Mouse (Mus musculus) ovary, postnatal 10 days (tissue): Measurements from ENCODE around the gene Pts.

Experiments
- DNase-seq: peaks from one replicate; pipeline ENCODE4 v3.0.0; 2022; ENCODE audit warnings: low spot score

The Pts gene

DNA sequence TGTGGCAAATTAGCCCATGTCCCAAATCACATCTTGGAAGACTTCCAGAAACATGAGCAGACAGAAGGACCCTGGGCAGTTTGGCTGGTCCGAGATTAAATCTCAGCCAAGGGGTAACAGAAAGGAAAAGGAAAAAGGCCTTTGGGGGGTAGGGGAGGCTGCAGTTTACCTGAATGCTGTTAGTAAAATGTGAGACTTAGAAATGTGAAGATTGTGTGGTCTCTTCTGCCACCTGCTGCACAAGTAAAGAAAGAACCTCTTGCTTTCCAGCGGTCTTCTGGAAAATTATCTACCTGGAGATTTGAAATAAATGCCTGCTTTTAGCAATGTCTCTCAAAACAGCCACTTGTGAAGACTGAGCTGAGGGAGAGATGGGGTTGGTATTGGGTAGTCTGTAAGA is 2.4 kb upstream of the Pts start:
- DNase-seq, result no peak

DNA sequence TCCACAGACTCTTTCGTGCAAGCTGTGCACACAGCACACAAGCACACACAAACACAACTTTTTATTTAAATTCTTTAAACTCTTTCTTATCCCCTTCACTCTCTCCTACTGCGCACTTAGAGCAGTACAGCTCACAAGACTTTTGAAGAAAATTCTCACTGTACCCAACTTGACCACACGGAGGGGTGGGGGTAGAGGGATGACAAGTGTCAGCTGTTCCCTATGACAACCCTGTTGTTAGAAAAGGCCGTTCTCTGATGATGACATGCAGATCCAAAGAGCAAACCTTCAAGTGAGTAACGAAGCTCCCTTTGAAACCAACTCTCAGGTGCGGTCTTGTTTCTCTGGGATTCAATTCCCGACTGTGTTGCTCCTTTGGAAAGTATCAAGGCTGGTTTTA is 664 bp downstream of the Pts start:
- DNase-seq, result no peak

DNA sequence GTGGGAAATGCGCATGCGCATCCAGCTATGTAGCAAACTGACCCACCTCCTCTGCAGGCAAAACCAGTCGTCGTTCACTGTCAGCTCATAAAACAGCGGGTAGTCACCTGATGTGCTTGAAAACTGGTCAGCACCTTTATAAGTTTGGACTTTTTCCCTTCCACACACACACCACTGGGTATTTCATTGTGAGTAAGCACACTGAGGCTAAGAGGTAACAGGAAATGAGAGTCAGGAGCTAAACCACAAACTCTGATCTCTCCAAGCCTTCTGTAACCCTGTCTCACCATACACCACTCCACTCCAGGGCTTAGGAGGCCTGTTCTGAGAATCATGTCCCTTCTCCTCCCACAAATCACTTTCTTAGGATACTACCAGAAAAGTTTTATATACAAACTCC is 2.9 kb downstream of the Pts start:
- DNase-seq, result no peak

DNA sequence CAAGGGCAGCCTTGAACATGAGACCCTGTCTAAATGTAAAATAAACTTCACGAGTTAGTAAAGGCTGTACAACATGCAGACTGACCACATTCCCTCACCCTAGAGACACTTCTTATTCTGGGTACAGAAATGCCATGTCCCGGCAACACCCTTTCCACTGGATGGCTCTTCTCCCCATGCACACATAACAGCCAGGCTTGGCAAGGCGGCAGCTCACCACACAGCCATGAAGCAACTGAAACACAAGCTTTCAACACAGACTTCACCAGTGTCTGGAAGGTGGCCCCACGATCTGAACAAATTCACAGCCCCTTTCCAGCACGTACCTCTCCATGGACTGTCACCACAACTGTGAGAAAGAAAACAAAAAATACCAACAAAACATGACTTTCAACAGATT is 3.6 kb downstream of the Pts start:
- DNase-seq, result no peak

DNA sequence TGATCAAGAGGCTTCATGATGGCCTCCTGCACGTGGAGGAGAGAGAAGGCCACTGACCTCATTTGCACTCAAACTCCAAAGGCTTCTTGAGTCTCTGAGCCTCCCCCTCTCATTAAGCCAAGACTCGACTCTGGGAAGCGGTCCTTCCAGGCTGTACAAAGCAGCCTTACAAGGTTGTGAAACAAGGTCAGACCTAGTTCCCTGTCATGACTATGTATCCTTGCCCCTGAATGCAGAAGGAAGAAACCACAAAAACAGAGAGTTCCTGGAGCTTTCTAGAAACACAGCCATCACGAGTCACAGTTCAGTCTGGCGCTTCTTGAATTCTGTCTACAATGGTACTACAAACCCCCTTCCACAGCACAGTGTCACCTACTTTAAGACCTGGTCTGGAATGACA is 6.0 kb downstream of the Pts start:
- no peak for DNase-seq

DNA sequence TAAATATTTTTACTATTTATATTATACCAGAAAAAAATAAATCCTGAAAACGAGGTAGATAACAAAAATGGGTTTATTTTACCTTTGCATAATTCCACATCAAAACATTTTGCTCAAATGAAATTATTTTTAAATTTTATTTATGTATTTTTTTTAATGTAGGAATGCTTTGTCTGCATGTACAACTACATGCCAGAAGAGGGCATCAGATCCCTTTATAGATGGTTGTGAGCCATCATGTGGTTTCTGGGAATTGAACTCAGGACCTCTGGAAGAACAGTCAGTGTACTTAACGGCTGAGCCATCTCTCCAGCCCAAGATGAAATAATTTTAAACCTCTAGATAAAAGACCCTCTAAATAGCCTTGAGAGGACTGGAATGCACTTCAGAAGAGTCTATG is 7.0 kb downstream of the Pts start:
- DNase-seq, result no peak

DNA sequence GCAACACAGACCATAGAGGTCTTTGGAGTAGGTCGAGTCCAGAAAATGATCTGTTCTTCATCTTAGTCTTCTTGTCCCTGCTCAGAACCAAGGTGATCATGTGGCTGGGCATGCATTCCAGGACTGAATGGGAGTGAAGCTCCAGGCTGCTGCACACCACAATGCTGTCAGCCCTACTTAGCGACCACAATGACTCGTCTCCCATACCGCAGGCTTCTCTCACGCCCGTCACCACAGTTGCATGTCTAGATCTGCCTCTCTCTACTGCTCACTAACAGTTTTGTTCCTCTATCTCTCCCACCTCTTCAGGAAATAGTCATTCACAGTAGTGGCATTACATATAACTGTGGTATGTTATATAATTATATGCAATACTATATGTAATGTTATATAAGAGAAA is 7.8 kb downstream of the Pts start:
- DNase-seq, result no peak

DNA sequence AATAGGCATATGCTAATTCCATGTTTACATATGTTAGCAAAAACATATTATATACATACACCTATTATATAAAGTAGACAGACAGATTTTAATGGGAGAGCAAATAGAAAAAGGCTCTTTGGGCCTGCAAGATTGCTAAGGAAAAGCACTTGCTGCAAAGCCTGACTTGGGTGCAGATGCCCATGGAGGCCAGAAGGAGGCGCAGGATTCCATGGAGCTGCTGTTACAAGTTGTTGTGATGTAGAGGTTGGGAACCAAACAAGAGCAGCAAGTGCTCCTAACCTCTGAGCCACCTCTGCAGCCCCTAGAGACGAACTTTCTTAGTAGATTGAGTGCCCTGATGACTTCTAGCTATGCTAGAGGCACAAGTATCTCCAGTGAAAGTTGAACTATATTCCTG is 9.7 kb downstream of the Pts start:
- no peak for DNase-seq

DNA sequence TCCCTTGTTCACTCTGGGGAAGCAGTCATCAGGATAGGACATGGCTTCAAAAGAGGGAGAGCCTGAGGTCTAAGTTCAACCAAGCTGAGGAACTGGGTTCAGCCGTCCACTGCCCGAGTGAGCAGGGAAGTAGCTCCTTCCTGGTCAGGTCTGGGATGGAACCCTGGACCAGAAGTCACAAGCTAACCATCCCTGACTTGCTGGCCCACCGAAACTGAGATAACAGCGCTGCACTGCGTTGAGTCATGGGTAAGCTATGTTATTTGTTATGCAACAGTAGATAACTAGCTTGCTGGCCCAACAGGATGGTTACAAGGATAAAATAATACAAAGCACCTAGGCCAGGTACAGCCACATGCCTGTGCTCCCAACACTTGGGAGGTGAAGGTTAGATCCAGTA is 13.1 kb downstream of the Pts start:
- DNase-seq, result no peak

DNA sequence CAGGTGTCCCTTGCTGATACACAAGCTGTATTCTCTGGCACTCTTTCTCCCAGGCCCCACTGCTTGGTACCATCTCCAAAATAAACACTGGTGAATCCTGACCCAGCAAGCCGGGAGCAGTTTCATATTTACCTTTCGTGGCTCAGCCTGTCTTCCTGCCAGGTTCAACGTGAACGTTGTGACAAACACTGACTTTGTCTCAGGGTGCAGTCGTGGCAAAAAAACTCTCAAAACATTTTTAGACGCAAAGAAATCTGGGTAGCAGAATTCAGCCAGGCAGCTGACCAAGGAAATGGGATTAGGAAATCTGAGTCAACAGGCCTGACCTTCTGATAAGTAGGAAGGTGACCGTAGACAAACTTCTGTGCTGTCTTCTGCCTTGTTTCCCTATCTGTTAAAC is 21.0 kb downstream of the Pts start:
- no peak for DNase-seq

DNA sequence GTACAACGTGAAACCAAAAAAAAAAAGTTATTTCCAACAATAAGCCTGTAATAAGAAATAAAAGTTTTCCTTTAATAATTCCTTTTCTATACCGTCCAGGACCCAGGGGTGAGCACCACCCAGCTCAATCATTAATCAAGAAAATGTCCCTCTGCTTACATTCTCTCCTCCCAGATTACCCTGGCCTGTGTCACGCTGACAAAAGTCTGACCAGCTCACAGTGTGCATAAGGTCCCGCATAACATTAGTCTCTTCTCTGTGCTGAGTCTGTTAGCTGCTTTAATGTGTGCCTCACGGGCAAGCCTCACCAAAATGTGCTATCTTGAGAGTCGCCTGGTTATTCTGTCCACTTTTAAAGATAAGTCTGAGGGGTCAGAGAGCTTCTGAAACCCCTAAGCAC is 23.1 kb downstream of the Pts start:
- no peak for DNase-seq

DNA sequence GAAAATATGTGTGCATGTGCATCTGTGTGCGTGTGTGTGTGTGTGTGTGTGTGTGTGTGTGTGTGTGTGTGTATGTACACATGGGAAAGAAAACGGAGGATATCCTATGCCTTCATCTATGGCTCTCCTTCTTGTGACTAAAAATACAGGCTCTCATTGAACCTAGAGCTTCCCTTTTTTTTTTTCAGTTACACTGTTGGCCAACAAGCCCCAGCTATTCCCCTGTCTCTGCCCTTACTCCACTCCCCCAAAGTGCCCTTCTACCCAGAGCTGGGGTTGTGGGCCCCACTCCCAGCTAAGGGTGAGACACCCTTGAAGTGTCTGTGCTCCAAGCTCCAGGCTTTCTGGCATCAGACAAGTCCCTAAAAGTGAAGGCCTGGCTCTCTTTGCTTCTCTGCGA is 25.6 kb downstream of the Pts start:
- no peak for DNase-seq

DNA sequence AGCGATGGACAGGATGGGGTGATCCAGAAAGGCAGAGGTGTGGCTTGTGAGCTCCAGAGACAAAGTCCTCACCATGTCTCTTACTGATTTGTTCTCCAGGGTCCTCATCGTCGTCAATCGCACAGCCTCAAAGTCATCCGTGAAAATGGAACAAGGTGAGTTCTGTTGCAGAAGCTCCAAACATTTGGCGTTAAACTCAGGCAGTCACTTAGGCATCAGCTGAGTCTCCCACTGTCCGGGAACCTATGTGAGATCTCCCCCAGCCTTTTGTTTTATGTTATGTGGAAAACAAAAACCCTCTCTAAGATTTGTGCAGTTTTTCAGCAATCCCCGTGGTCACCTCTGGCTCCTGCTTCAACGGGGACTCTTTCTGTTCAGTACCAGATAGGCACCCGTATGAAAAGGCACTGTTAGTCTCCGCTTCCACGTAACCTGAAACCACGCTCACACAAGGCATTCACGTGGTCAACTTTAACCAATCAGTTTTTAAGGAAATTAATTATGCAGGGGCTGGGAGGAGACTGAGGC is 27.5 kb downstream of the Pts start:
- no peak for DNase-seq

DNA sequence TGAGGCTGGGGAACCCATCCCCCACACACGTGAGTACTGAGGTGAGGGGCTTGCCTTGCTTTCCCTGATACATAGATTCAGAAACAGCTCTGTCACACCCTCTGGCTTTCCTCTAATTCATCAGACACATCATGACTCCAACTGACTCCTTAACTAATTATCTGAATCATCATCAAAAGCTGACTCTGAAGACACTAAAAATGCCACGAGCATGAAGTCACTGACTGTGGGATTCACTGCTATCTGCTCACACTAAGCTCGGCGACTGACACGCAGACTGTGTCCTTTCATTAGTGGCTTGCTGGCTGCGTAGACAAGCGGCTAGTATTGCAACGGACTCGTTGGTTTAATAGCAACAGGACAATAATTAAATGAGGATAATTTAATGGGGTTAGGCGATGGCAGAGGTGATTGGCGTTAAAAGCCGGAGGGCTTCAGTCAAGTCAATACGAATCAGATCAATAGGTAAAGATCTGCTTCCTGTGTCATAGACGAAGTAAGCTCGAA is 28.0 kb downstream of the Pts start:
- no peak for DNase-seq

DNA sequence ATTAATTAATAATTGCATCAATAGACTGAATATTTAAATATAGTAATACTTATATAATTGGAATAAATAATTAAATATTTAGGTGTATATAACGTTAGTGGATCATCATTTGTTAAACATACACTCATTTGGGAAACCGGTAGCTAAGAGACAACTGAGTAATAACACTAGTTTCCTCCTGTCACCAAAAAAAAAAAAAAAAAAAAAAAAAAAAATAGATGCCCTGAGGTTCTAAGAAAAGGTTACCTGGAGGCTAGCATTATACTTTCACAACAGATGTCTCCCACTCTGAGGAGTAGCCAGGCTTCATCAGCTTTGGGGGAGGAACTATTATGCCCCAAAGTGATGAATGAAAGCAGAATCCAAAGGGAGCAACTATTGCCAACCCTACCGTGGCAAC is 28.7 kb downstream of the Pts start:
- DNase-seq, result no peak

DNA sequence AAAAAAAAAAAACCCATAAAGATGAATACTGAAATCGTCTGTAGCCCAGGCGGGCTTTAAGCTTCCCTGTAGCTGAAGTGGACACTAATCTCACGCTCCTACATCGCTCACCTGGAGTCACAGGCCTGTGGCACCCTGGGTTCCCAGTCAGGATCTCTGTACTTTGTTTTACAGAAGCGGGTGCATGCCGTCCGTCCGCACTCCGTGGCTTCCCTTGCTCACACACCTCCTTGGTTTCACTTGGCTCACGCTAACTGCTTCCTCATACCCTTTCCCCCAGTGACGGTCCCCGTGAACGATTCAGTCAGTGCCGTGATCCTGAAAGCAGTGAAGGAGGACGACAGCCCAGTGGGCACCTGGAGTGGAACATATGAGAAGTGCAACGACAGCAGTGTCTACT is 29.7 kb downstream of the Pts start:
- DNase-seq, result no peak

DNA sequence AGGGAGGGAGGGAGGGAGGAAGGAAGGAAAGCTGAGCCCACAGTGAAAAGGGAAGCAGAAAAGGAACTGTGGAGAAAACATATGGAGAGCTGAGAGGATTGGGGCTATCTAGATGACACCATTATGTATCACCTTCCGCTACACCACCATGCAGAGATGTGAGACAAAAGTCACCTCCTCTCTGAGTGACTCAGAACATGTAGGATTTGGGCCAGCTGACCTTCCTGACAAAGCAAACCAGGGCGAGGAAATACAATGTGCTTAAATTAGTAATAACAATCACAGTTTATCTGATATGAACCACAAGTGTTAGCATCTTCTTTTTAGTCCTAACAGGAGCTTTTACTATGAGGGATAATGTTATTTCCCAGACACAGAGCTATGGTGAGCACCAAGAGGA is 31.0 kb downstream of the Pts start:
- no peak for DNase-seq

DNA sequence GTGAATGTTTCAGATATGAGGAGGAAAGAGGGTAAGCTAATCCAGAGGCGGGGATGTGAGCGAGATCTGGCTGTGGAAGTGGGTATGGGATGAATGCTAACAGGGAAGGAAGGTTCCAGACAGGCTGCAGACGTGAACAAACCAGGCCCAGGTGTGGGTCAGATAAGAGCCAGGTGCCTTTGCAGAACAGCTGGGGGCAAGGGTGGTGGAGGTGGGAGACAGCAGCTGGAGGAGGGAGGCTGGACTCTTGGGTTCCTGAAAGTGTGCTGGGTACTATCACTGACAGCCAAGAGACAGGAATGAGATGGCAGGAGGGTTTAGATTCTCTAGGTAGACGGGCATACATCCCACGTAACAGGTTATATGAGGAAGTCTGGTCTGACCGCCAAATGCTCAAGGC is 31.4 kb downstream of the Pts start:
- no peak for DNase-seq

DNA sequence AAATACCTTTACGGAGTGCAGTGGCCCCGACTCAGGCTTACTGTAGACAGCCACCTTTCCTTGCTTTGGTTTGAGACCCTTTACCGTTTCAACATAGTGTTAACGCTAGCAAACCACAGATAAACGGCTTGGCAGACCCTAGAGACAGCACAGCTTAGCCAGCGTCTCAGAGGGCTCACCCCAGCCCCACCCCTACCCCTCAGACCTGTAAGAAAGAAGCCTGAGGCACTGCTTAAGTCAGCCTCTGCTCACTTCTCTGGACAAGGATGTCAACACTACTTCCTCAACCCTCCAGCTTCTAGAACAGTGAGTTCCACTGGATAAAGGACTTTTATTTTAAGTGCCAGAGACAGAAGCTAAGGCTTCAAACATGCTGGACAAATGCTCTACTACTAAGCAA is 32.0 kb downstream of the Pts start:
- no peak for DNase-seq

DNA sequence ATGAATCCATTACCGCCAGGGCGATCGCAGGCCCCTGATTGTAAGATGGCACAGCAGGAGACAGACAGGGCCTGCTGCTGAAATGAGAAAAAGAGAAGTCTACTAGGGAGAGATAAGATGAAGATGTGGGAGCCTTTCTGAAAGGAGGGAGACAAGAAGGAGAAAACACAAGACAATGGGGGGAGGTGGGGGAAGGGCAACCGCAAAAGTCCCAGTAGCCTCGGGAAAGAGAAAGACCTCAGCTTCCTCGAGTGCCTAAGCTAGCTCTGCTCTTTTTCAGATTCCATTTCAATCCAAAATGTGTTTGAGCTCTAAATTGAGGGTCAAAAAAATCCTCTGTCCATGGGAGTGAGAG is 32.4 kb downstream of the Pts start:
- DNase-seq, result no peak

DNA sequence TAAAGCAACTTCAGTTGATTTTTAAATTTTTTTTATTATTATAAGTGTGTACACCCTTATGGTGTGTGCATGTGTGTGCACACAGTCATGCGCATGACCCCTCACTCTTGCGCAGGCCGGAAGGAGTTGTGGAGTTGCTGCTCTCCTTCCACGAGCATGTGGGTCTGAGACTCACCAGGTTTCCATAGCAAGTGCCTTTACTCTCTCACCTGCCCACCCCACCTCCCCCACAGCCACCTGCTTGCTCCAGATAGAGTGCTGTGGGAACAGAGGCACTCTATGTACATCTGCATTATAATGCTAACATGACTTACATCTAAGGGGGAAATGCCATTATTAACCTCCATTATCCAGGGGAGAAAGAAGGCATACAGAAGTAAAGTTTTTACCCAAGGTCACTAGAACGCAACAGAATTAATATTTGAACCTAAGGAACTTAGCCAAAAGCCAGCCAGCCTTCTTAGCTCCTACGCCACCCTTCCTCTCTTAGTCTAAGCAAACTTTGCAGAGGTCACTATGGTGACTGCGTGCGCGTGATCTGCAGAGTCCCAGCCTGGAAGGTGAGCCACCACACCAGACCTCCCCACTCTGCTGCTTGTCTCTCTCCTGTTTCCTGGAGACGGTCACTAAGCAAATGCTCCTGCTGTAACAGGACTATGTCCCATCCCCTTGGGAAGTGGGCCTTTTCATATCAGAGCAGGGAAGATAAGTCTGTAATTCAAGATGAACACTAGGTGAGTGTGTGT is 32.9 kb downstream of the Pts start:
- DNase-seq, result no peak

DNA sequence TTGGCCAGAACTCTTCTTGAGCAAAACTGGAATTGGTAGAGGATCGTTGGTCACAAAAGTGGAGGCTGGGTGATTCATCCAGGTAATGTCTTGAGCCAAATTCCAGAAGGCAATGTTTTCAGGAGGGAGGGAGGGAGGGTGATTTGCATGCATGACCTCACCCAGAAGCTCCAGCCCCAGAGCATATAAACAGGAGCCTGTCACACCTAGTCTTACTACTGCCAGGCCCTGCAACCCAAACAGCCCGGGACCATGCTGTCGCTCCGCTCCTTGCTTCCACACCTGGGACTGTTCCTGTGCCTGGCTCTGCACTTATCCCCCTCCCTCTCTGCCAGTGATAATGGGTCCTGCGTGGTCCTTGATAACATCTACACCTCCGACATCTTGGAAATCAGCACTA is 34.2 kb downstream of the Pts start, which contains the start of gene Plet1:
Gene Plet1 (plus strand): TSS at position 215 of the 400 bp plus-strand sequence.
- no peak for DNase-seq

DNA sequence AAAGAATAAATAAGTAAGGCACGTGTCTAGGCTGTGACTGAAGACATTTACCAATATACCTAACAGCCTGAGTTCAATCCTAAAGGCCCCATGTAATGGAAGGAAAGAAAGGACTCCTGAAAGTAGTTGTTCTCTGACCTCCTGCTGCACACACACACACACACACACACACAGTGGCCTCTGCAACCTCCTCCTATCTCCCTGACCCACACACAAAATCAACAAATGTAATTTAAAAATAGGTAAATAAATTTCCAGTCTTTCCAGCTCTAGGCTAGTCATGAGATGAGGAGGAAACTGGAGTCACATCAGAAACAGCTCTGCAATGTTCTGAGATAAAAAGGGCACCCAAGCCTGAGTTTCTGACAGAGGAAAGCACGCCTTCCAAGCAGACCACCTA is 34.7 kb downstream of the Pts start:
- no peak for DNase-seq

DNA sequence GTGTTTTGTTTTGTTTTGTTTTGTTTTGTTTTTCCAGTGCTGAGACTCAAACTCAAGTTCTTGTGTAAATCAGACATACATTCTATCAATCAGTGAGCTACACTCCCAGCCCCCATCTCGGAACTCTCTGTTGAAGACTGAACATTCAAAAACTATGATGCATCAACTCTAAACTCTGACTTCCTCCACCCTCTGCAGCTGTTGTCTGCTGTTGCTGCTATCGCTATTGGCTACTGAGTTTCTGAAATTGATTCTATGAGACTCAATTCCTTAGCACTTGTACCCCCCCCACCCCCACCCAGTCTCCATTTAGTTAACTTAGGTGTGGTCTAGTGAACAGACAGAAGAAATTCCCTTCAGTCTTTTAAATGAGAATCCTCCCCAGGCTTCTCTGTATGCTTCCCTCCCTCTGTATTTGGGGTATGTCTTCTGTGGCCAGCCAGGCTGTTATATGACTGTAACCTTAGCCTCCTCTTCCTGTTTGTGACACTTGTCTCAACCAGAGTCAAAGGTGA is 36.9 kb downstream of the Pts start:
- no peak for DNase-seq
